Mouse (Mus musculus): ENCODE results near the gene Nsun2.

Nsun2 gene

DNA sequence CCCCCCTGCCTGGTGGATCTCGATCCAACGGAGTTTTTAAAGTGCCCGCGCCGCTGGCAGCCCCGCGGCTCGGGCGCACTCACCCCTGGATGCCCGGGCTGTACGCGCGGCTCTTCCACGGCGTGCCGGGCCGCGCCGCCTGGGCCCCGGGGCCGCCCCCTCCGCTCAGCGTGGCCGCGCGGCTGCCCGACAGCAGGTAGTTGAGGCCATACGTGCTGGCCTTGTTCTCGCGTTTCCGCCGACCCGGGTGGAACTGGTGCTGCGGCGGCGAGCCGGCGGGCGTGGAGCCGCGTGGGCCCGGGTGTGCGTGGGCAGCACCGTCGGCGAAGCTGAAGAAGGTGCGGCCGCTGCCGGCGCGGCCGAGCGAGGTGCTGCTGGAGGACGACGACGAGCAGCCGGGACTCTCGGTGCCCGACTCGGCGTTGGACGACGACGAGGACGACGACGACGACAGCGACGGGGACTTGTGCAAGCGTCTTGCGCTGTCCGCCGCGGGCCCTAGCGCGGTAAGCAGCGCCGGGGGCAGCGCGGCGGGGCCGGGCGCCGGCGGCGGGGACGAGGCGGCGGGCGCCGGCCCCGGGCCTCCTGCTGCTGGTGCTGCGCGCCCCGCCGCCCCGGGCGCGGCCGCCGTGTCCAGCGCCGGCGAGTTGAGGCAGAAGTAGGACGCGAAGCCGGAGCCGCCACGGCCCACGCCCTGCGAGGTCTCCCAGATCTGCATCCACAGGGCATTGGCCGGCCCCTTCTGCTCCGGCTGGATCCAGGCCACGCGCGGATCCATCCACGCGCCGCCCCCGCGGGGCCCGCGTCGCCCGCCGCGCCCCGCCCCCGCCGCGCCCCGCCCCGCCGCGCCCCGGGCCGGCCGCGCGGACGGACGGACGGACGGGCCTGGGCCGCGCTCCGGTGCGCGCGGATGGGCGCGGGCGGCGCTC is at the start of gene Nsun2:
TSS of gene Nsun2 (plus strand) at position 342 of the 929 bp plus-strand sequence.
- peak in 1 of 2 experiments; percentile 41 for DNase-seq (ENCODE audit: low spot score in 2 of 2)

DNA sequence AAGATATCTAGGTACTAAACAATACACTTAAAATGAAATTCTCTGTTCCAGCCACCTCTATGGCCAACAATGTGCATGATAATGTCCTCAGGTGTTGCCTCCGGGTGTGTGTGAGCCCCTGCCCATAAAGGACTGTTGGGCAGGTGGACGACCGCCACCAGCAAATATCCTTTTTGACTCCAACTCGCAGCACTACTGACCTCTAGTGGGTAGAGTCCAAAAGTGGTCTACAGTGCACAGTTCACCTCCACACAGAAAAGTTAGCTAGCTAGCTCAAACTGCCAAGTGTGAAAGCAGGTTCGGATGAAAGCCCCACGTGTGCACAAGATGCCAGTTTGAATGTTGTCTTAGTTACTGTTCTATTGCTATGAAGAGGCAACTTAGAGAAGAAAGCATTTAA is 48.2 kb upstream of the Nsun2 start:
- DNase-seq (ENCODE audit: low spot score in 2 of 2): peak in 1 of 2 experiments; percentile 17

GRCm38 (mm10) chr13:69485833-69486232 is 47.7 kb upstream of the Nsun2 start:
- DNase-seq (ENCODE audit: low spot score in 2 of 2): peak in 1 of 2 experiments; percentile 1

DNA sequence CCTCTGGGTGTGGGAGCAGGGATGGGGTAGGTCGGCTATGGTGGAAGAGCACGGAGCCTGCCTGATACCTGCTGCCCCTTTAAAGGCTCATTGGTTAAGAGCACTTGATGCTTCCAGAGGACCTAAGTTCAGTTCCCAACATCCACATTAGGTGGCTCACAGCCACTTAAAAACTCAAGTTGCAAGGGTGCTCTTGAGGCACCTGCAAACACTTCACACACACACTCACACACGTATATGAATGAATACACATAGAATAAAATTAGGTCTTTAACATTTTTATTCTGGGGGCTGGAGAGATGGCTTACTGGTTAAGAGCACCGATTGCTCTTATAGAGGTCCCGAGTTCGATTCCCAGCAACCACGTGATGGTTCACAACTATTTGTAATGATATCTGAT is 46.4 kb upstream of the Nsun2 start:
- peak in 1 of 2 experiments; percentile 2 for DNase-seq (ENCODE audit: low spot score in 2 of 2)

GRCm38 (mm10) chr13:69487611-69488275 is 45.8 kb upstream of the Nsun2 start:
- peak in 1 of 2 experiments; percentile 5 for DNase-seq (ENCODE audit: low spot score in 2 of 2)

DNA sequence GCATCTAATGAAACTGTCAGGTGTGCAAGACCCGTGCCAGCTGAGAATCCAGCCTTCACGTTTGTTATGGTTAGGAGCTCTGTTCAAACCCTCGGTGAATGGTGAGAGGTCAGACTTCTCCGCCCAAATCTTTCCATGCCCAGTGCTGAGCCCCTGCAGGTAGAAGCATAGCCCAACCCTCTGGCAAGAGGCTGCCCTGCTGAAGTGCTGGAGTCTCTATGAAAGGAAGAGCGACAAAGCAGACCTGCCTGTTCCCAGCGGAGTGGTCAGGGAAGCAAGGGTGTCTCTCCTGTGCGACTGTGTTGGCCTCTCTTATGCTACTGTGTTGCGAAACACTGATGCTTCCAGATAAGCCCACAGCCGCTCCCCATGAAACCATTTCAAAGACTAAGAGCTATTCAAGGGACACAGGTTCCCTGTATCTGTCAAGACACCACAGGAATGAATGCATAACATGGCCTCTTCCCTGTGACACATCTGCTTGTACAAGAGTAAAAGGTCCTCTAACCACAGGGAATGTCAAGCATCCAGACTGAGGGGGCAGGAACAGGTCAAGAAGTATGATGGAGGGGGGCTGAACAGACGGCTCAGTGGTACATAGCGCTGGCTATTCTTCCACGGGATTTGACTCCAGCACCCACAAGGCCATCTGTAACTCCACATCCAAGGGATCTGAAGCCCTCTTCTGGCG is 44.8 kb upstream of the Nsun2 start:
- DNase-seq (ENCODE audit: low spot score in 2 of 2): no peak

GRCm38 (mm10) chr13:69489777-69490176 is 43.8 kb upstream of the Nsun2 start:
- DNase-seq (ENCODE audit: low spot score in 2 of 2): no peak

- peak in 1 of 2 experiments; percentile 14 for DNase-seq (ENCODE audit: low spot score in 2 of 2)
Observed at GRCm38 (mm10) chr13:69492876-69493463, 40.6 kb upstream of the Nsun2 start.

GRCm38 (mm10) chr13:69498276-69498675 is 35.3 kb upstream of the Nsun2 start:
- DNase-seq (ENCODE audit: low spot score in 2 of 2): no peak

DNA sequence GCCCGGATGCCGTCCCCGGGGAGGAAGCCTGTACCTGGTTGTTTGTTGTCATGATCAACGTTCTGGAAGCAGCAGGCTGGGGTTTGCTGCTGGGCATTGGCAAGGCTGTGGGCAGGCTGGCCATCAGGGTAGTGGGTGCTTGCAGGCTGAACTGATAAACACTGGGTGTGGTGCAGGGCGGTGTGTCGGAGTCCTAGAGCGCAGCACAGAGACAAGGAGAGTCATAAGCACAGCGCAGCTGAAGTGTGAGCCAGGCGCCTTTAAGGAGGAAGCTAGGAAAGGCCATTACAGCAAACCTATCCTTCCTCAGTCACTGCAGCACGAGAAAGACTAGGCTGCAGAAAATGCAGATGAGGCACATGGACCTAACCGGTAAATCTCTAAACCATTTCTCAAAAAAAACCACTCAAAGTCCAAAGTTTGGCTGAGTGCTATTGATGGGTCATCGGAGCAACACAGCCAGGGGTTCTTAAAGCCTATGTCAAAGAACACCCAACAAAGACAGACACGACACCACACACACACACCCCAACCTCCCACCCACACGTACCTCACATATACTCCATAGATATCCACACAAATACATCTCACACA is 31.3 kb upstream of the Nsun2 start:
- no peak for DNase-seq (ENCODE audit: low spot score in 2 of 2)

GRCm38 (mm10) chr13:69502863-69503262 is 30.7 kb upstream of the Nsun2 start:
- no peak for DNase-seq (ENCODE audit: low spot score in 2 of 2)

DNA sequence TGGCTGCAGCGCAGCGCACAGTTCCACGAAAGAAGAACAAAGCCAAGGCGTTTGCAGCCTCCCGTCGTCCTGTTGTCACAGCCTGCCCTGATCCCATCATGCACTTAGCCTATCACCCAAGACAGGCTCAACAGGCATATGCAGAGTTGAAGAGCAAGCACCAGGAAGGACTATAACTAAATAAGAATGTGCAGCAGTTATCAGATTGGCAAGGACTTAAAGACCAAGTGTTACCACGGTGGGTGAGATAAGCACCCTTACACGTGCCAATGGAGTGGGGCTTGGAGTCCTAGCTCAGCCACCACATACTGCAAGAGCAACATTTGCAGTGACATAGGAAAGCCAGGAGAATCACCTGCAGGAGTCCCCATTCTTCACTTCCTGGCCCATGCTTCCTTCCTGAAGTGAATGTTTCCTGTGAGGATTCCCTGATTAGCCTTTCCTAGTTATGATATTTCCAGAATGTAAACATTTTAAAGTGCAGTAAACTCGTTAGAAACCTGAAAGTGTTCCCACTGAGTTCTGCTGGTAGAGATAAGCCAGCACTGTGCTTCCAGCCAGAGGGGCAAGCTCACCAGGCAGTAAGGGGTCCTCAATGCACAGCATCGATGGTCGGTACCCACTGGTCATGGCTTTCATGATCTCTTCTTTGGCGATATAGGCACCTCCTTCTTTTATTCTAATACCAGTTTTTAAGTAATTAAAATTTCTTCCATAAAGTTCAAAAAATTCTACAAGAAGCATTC is 27.0 kb upstream of the Nsun2 start:
- no peak for DNase-seq (ENCODE audit: low spot score in 2 of 2)

GRCm38 (mm10) chr13:69507666-69508065 is 25.9 kb upstream of the Nsun2 start:
- no peak for DNase-seq (ENCODE audit: low spot score in 2 of 2)

DNA sequence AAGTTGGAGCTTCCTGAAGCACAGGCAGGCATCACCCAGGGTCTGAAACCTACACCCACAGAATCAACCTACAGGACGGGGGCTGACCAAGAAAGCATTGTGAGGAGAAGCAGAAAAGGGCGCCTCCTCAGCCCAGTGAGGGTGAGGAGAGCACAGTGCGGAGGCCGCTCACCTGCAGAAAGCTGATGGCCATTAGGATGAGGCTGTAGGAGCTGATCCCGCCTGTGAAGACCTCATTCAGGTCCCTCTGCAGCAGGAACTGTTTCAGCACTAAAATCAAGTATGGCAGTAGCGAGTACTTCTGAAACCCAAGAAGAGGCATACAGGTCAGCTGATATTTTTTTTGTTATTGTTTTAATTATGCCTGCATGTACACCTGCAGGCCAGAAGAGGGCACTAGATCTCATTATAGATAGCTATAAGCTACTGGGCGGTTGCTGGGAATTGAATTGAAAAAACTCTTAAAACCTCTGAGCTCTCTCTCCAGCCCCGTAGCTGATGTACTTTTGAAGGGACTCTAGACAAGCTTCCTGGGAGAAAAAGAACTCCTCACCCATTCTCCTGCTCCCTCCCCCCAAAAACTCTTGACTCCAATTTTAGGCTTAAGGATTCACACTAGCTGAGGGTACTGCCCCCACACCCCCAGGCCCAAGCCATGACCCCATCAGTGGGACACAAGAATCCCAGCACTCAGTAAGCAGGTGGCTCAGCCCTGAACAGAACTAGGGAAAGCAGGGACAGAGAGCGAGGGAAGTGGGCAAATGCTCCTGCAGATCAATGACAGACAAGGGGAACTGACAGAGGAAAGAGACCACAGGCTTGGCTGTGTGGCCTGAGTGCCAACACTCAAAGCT is 23.9 kb upstream of the Nsun2 start:
- DNase-seq (ENCODE audit: low spot score in 2 of 2): no peak

DNA sequence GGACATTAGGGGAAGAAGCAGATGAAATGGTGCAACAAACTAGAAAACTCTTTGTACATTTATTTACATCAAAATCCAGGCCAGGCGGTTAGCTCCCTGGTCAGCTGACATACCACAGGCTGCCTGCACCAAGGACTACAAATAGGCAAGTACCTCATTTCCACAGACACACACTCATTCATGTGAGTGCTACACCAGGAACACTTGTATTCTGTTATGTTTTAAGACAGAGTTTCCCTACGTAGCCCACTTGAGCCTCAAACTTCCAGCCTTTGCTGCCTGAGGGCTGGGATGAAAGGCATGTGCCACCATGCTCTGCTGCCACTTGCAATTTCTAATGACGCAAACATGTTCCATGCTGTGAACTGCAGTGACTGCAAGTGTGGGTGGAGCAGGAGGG is 18.5 kb upstream of the Nsun2 start:
- DNase-seq (ENCODE audit: low spot score in 2 of 2): no peak

DNA sequence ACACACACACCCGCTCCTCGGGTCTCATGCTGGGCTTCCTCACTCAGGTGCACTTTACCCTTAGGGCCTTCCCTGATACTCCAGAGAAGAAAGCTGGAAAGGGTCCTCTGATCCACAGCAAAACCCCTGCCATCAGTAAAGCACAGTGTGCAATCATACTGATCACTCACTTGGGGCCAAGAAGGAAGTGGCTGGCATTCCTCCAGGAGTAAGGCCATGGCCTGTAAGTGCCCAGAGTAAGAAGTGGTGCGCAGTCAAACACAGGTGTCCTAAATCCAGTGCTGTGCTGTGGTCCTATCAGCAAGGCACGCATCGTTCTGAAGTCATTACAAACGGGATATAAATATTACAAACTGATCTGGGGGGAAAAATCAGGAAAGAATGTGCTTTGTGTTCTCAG is 16.1 kb upstream of the Nsun2 start:
- DNase-seq (ENCODE audit: low spot score in 2 of 2): no peak

DNA sequence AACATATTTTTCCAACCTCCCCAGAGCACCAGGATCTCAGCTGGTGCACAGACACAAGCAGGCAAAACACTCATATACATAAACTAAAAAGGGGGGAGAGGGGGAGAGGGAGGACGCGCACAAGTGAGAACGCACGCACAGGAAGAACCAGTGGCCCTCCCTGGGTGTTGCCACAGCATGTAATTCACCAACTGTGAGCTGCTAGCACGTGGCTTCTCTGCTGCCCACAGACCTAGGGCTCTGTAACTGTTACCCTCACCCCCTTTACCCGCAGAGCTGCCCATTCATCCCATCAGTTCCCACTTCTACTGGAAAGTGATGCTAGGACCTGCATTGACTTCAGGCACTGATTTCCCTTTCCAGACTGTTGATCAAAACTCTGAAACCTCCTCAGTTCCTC is 14.4 kb upstream of the Nsun2 start:
- no peak for DNase-seq (ENCODE audit: low spot score in 2 of 2)

DNA sequence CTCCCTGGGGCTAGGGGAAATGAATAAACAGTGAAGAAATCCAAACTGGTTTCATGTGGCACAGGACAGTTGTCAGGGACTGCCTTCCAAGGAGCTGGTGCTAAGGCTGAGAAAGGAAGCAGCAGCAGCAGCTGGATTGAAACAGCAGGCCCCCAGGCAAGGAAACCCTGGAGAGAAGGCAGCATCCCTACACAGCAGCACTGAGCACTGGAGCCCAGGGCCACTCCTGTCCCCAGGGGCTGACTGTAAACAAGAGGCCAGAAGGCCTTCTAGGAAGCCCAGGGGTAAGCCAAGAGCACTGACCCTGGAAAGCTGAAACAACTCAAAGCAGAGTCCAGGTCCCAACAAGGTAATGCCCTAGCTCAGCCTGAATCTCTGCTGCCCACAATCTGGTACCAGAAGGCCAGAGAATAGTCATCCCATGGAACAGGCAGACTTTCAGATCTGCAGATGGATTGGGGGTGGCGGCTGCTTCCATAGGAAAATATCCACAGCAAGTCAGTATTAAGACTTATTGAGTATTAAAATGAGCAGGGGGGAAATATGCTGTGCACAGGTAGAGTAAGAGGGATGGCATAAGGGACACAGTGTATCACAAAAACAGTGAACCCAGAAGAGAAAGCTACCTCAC is 11.3 kb upstream of the Nsun2 start:
- DNase-seq (ENCODE audit: low spot score in 2 of 2): no peak

DNA sequence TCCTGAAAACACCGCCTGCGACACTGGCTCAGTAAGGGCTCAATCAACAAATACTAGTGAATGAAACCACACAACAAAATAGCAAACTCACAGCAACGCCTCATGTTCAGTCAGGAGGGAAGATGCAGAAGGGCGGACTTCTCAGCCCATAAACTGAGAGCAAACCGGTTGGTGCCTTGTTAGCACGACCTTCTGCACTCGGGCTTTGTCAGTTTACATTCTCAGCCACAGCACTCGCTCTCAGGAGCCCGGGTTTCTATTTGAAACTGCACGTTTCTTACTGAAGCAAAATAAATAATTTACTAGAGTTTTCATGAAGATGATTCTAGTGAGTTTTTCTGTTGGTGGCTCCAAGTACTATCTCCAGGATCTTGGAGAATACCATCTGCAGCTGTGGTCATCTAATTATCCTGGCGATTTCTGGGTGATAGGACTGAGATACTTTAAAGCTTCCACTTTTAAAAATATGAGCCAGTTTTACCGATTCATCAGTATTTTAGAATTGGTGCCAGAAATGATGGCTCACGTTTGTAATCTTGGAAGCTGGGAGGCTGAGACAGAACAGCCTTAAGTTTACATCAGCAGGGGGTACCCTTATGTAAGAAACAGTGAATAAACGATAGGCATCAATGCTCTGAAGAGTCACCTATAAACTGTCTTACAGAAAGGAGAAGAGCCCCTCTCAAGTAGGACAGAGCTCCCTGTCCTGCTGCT is 9.9 kb upstream of the Nsun2 start:
- DNase-seq (ENCODE audit: low spot score in 2 of 2): no peak
